Mouse (Mus musculus) cerebellum, postnatal 4 days (tissue): ENCODE data around the gene Lemd1.
"Not testable (repeated sequence)": the region's sequence is repeated elsewhere in the genome, so short reads cannot be mapped to it uniquely, and the experiment has no call there.

Experiments used
- DNase-seq, 2 experiments: peaks; one replicate each; pipeline ENCODE4 v3.0.0; 2022; ENCODE audit warnings: low spot score in 2 of 2, mixed read lengths in 1 of 2

The Lemd1 gene

DNA sequence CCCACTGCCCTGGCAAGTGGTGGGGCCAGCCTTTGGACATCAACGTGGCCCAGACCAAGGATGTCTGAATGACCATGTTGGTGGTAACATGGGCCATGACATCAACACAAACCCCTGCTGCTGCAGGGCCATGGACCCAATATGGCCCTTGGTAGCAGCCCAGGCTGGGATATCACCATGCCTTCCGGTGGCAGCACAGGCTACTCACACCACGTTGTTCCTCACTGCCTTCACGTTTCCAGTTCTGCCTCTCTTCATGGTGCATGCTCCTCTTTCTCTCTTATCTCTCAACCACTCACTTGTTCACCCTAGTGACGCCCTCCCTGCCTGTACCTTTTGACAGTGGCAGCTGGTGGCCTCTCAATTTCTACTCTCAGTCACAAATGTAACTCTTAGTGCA is 53.8 kb downstream of the Lemd1 start:
- no peak for DNase-seq

- no peak for DNase-seq
These were observed 54.9 kb downstream of the Lemd1 start for GRCm38 (mm10) chr1:132246137-132246536.

DNA sequence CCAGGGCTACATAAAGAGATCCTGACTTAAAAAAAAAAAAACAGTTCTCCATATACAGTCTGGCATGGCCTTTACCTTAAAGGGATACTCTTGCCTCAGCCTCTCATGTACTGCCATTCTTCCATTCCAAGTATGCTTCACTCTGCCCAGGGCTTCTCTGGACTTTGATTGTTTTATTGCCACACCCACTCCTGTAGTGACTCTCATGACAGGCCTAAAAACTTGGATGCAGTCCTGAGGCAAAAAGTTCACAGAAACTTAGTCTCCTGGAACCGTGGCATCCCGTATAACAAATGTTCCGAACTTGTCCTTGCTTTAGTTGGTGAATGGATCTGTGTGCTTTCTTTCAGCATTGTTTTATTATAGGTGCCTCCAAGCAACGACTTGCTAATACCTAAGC is 55.4 kb downstream of the Lemd1 start:
- DNase-seq, result no peak

- no peak for DNase-seq
These were observed 63.2 kb downstream of the Lemd1 start for GRCm38 (mm10) chr1:132254467-132254866.

GRCm38 (mm10) chr1:132260331-132260730 is 69.1 kb downstream of the Lemd1 start:
- no peak for DNase-seq

DNA sequence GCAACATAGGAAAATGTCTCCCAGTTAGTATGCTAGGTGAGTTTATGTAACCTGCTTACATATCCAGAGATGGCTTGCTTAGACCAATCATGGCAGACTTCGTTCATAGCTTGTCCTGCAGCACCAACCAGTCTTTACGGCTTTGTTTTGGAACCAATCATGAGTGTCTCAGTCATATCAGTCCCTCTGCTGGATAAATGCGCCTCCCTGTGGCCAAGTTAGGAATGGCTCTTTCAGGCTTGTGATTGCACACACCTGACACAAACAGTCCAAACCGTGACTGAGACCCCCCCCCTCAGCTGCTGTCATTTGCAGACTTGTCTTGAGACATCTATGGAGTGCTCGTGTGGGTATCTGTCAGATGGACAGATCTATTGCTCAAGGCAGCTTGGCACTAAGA is 69.8 kb downstream of the Lemd1 start:
- DNase-seq, result no peak

GRCm38 (mm10) chr1:132263618-132264017 is 72.4 kb downstream of the Lemd1 start:
- no peak for DNase-seq

DNA sequence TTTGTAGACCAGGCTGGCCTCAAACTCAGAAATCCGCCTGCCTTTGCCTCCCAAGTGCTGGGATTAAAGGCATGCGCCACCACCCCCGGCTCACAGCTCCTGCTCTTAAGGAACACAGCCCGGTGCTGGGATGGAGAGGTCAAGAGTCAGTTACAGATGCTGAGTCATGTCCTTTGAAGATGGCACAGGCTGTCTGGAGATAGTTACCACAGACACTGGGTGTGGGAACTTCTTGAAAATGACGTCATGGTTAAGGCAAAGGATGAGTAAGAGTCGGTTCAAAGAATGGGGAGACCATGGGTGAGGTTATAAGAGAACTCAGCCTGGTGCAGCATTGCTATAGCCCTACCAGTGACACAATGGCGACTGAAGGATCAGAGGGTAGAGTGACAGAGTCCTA is 73.3 kb downstream of the Lemd1 start:
- DNase-seq, result no peak

DNA sequence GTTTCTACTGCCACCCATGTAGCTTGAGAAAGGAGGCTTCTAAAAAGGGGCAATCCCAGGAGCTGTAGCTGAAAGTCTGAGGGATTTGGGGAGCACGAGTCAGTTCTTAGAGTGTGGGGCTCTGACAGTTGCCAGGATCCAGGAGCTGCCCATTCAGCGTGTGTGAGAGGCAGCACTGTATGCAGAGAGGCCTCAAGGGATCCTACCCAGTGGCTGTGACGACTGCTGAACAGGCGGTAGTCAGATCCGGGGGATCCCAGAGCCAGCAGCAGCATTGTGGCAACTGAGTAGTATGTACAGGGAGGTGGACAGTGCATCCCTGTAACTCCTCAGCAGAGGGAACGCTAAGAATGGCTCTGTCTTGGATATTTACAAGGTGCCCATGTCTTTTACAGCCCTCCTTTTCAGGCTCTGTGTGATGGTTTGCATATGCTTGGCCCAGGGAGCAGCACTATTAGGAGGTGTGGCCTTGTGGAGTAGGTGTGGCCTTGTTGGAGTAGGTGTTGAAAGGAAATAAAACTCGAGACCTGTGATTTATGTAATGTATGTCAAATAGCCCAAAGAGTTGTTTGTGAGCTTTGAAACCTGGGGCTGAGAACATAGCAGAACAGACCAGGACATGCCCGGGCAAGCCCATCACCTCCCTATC is 74.1 kb downstream of the Lemd1 start:
- no peak for DNase-seq

DNA sequence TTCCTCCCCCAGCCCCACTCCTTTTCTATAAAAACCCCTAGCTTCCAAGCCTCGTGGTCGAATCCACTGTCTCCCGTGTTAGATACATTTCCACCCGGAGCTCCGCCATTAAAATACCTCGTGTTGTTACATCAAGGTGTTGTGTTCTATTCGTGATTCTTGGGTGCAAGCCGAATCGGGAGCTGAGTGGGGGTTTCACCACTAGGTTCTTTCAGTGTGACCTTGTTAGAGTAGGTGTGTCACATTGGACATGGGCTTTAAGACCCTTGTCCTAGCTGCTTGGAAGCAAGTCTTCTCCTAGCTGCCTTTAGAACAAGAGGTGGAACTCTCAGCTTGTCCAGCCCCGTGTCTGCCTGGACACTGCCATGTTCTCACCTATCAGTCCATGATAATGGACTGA is 74.7 kb downstream of the Lemd1 start:
- no peak for DNase-seq

DNA sequence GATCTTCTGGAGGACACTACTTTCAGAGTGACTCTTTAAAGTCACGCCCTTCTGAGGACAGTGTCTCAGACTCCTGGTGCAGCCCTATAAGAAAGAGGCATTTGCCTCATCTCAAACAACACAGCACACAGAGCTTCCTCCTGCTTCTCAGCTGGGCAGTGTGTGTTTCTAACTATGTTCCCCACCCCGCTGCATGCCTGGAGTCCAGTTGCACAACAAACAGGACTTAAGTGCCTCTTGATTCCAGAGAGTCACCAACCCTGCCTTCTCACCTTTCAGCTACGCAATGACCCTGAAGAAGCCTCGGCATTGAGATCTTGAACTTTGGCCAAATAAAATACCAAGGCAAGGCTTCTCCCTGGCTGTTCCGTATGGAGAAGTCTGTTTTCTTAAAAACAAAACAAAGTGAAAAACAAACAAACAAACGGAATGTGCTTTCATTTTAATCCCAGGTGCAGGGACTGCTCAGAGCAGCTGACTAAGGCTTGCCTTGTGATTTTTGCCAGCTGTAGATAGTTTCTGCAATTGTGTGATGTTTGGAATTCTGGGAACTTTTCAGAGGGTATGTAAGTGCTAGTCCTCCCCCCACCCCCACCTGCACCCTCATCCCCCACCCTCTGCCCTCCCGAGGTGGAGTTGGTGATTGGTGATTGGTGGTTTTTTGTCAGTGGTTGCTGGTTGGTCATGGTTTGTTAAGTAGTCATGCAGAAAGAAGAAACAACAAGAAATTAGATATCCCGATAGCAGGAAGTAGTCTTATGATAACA is 75.7 kb downstream of the Lemd1 start:
- DNase-seq, result no peak

DNA sequence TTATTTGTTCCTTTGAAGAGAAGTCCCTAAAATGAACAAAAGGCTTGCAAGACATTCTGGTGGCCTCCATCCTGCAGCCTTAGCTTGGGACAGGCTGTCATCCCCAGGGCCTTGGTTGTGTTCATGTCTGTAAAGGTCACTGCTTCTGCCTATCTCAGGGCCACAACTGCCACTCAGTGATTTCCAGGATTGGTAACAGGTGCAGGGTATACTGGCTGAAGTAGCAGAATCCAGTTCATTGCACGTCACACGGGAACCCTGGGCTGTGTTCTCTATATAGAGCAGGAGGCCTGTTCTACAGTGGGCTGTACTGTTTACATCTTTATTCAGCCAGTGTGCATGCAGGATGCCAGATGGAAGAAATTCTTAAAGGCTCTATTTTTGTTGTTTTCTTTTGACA is 76.7 kb downstream of the Lemd1 start:
- DNase-seq, result no peak

DNA sequence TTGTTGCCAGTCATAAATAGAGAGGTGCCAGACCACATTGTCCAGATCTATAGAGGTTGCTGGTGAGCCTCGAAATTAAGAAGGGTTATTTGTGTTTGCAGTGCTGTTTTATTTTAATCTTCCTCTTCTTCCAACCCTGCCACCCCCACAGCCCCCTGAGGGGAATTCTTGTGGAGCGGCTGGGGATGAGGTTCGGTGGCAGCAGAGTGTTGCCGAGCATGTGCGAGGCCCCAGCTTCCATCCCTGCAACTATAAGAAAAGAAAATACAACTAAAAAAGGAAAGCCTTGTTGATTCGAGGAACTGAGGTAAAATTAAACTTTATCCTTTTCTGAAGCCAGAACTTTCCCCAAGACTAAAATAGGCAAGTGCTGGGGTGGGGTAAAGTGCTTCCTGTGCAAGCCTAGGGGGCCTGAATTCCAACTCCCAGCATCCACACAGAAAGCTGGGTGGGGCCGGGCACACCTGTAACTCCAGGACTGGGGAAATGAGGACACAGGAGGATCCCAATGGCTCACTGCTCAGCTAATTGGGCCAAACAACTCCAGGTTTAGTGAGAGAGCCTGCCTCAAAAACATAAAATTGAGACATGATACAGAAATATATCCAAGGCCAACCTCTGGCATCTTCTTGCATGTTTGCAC is 77.3 kb downstream of the Lemd1 start:
- no peak for DNase-seq

GRCm38 (mm10) chr1:132271237-132271636 is 80.0 kb downstream of the Lemd1 start:
- DNase-seq, result no peak

DNA sequence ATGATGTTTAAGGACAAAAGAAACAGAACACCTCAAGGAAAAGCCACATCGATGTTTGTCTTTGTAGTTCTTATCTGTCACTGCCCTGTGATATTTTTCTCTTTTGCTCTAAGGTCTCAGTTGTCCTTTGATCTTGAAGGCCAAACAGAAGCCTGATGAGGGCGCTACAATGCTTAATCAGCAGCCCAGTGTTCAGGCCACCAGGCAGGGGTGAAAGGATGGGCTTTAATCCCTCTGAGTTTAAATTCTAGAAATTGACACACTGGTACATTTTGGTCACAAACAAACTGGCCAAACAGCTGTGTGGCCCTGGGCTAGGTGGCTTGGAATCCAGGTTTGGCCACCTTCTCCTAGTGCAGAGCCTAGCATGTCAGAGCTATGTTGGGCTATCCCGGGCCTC is 85.5 kb downstream of the Lemd1 start:
- DNase-seq, result no peak

GRCm38 (mm10) chr1:132277124-132277523 is 85.9 kb downstream of the Lemd1 start:
- DNase-seq, result no peak

- DNase-seq, result not testable (repeated sequence)
These were observed 89.4 kb downstream of the Lemd1 start for GRCm38 (mm10) chr1:132280636-132281035.

DNA sequence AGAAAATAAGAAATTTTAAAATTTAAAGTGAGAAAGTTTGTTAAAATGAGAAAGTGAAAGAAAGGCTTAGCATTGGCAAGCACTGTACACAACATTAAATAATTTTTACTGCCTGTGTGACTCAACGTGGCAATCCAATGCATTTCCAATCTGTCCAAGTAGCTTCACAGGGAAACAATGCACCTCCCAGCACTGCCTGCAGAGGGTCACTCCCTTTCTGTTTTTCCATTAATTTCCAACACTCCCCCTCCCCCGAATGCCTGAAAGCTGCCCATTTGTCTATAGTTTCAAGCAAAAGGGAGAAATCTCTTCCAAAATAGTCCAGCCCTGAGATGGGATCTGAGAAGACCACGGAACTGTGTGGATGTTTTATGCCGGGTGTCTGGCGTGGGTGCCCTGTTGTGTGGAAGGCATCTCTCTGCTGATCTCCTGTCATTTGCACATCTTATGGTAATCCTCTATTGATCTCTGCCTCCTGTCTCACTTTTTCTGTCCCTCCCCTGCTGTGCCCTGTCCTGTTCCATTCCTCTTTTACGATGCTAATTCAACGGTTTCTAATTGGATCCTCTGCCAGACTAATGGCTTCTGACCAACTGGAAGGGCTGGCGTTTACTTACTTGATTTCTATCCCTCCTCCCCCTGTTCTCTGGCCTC is 90.4 kb downstream of the Lemd1 start:
- no peak for DNase-seq

DNA sequence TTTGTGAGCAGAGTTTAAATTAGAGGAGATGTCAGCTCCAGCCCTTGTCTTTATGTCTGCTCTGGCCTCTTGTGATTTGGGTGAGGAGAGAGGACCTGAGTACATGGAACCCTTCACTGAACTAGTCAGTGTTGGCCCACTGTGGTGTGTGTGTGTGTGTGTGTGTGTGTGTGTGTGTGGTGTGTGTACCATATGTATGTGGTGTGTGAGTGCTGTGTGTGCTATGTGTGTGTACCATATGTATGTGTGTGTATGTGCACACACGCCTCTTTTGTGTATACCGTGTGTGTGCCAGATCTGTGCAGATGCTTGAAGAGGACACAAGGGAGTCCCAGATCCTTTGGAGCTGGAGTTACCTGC is 90.9 kb downstream of the Lemd1 start:
- DNase-seq, result no peak

DNA sequence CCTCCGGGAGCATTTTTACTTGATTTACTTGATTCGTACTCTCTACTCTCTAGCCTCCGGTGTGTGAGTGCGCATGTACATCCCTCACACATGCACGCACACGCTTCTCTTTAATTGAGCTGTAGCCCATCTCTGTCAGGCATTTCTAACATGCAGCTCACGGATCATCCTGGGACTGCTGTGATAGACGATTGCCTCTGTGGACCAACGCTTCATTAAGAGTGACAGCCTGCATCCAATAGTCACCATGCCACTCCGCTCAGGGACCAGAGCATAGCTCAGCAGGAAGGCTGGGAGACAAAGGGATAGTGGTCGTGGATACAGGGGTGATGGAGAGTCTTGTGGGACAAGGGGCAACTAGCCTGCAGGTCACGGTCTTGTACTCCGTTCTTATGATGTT is 91.8 kb downstream of the Lemd1 start:
- no peak for DNase-seq

- DNase-seq, result no peak
These were observed 95.5 kb downstream of the Lemd1 start for GRCm38 (mm10) chr1:132286735-132287134.

- no peak for DNase-seq
These were observed 96.2 kb downstream of the Lemd1 start for GRCm38 (mm10) chr1:132287445-132287844.
